Mouse (Mus musculus): ENCODE measurements at regions not wholly inside any gene's neighbourhood (a gene's known extent, or its start where the extent isn't known, plus 50 kb on each side); places are given as distances from the start of the nearest gene placed in this dataset.

GRCm38 (mm10) chr15:7574811-7575210 is 176.6 kb upstream of the Egflam start:
- DNase-seq = no peak

GRCm38 (mm10) chr15:7578439-7578838 is 180.2 kb upstream of the Egflam start:
- DNase-seq = no peak

GRCm38 (mm10) chr15:7587210-7587609 is 189.0 kb upstream of the Egflam start:
- no peak for DNase-seq

DNA sequence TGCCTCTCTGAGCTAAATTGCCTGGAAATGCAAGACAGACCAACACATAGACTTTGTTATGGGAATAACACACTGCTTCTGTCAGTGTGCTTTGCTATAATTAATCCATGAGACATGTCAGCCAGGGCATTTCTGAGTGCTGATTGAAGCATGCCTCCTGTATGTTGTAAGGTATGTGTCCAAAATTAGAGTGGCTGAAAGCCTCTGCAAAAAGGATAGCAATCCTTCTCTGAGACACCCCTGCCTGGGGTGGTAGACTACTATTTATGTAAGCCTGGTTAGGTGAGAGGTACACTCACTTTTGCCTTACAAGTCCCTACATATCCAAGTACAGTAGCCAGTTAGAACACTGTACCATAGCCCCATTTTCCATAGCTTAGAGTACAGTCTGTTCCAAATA is 193.3 kb upstream of the Egflam start:
- no peak for DNase-seq

DNA sequence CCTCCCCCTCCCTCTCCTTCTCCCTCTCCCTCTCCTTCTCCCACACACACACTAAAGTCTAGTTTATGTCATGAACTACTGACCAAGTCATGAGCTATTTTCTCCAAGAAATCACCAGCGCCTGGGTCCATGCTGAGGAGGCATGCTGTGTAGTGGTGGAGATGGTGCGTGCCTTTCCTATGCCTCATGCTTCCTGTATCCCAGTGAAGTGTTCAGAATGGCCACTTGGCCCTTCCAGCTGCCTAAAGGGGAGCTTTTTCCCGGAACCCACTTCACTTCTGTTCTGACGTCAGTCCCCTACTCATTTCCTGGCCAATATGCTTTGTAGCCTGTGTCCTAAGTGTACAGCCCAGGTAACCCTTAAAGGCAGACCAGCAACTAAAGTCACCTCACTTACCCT is 199.1 kb upstream of the Egflam start:
- no peak for DNase-seq

GRCm38 (mm10) chr15:7597805-7598204 is 199.6 kb upstream of the Egflam start:
- DNase-seq = no peak

DNA sequence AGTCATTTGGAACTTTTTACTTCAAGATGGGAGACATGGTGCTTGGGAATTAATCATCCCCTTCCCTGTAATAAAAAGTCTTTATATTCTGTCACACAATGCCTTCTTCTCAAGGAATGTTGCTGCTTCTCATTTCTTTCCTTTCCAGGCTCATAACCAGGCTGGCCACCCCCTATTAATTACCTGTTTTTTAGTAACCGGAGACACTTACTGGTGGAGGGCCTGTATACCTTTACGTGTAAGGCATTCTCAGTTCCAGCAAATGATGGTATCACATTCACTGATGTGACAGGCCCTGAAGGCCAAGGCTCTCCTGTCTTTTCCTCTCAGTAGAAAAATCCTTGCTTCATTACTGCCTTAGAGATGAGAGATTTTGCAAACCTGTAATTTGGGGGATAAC is 203.3 kb upstream of the Egflam start:
- no peak for DNase-seq

- DNase-seq = no peak
Observed at GRCm38 (mm10) chr15:7604847-7605246, 205.8 kb upstream of the Gdnf start.

DNA sequence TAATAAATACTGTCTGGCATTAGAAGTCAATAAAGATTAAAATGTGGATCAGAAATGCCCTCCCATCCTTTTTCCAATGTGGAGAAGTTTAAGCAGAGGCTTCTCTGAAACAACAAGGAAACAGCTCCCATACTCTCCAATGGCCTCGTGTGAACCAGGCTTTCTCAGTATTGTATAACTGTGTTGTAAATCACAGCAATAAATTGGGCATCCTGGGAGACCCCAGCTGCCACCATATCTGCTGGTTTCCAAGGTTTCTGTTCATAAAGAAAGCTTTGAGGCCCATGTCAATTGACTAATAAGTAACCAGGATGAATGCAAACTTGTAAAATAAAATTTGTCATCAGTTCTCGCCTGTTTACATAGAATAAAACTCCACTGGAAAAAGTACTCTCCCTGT is 192.7 kb upstream of the Gdnf start:
- no peak for DNase-seq

GRCm38 (mm10) chr15:7623026-7623425 is 187.6 kb upstream of the Gdnf start:
- no peak for DNase-seq

GRCm38 (mm10) chr15:7624689-7625472 is 185.8 kb upstream of the Gdnf start:
- DNase-seq = no peak

GRCm38 (mm10) chr15:7629826-7630225 is 180.8 kb upstream of the Gdnf start:
- no peak for DNase-seq

GRCm38 (mm10) chr15:7635234-7635633 is 175.4 kb upstream of the Gdnf start:
- DNase-seq = no peak

GRCm38 (mm10) chr15:7639444-7639843 is 171.2 kb upstream of the Gdnf start:
- no peak for DNase-seq

DNA sequence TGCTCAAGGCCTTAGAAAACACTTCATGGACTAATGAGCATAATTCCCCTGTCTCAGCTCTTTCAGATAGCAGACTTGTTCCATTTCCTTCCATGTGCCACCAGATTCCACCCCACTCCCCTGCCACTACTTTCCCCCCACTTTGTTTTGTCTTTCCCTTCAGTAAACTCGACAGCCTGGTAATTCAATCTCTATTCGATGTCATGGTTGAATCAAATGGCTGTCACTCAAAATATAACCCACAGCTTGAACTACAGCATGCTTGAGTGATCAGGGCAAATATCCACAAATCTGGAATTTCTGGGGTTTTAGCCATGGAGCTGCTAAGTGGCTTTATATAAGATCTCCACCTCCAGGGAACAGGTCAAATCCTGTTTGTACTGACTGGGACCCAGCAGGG is 168.6 kb upstream of the Gdnf start:
- no peak for DNase-seq

DNA sequence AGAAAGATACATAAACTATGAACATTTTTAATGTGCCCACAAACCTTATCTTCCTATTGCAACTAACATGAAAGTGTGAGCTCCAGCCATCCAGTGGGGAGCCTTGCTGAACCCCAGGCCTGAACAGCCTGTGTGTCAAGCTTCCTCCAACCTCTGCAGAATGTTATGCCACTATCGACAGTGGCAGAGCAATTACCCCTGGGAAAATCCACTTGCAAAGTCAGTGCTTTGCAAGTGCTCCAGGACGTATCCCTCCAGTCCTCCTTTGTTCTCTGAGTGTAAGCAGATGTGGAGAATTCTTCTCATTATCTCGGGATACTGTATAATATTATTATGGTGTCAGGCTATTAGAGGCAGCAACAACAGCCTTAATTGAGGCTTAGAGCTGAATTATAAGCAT is 159.9 kb upstream of the Gdnf start:
- no peak for DNase-seq

DNA sequence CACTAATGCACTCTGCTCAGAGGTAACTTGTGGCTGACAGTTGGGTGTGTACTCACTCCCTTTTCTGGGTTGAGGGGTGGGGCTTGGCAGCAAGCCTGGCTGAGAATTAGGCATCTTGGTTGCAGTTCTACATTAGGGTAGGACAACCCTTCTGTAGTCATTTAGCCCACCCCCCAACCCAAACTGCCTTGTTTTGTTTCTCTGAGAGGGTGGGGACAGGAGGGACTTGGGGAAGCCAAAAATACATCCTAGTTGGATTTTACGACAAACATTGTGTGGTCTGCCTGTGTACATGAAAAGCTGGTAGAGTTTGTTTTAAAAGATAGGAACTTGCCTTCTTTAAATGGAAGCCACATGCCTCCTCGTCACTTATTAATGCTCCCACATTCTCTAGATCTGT is 146.8 kb upstream of the Gdnf start:
- no peak for DNase-seq

GRCm38 (mm10) chr15:7669631-7670030 is 141.0 kb upstream of the Gdnf start:
- no peak for DNase-seq

- no peak for DNase-seq
Observed at GRCm38 (mm10) chr15:7676970-7677369, 133.7 kb upstream of the Gdnf start.

DNA sequence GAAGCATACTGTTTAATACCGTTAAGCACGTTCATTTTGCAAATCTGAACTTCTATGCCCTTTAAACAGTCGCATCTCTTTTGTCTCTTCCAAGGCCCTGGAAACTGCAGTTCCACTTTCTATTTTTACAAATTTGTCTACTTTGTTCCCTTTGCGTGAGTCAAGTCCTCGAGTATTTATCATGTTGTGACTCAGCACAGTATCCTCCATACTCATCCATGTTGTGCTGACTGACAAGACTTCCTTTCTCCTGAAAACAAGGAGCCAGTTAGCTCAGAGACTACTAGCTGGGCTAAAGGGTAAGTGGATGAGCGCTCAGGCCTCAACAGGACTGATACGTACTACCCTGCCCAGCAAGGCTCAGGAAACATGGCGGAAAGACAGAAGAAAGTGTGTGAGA is 131.9 kb upstream of the Gdnf start:
- DNase-seq = no peak

DNA sequence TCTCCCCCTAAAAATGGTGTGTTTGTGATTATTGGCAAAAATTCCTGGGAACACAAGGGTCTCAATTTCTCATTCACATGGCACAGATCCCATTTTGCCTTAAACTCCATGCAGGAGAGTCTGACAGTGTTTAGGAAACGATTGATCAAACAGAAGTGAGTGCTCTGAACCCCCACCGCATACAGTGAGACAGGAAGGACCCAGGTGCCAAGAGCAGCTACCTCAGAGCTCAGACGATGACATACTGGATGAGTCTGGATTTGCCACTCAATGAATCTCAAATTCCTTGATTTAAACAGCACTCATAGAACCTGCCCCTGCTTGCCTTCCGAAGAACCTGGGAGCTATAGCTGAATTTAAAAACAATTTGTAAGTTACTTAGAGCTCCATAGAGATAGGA is 129.6 kb upstream of the Gdnf start:
- DNase-seq = no peak

DNA sequence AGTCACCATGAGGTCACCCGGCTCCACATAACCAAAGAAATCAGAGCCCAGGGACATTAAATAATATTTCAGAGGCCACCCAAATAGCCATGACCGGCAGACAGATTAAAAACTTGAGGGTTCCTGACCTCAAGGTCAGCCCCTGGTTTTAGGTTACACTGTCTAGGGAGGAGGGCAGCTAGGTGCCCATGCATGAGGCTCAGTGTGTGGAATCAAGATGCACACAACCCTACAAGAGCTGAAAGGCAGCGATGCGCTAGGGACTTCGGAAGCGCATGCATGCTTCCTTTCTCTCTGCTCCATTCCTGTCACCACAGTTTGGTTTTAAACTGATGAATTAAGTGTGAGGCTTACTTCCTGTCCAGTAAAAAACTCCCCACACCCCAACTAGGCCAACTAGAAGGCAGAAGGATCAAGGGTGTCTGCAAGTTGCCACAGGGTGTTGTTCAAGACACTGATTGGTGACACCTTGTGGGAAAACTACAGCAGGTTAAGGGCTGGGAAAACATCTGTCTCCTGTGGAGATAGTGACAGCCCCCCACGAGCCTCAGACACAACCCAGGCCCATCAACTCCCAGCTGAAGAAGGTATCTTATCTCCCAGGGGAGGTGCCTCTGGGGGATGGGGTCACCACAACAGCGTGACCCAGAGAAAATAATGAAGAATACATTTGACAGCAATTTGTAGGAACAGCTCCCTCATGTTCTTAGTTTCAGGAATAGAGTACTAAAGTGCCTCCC is 127.2 kb upstream of the Gdnf start:
- no peak for DNase-seq

DNA sequence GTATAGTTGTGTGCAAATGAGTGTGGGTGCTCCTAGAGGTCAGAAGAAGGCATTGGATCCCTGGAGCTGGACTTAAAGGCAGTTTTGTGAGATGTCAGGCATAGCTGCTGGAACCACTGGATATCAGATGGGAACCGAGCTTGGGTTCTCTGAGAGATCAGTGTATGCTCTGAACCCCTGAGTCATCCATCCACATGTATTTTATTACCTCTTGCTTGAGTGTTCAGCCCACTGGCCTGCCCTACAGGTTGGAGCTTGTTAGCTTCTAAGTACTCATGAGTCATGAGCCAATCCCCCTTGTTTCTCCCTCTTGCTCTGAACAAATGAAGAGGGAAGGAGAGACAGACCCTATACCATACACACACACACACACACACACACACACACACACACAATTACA is 119.4 kb upstream of the Gdnf start:
- DNase-seq = no peak

DNA sequence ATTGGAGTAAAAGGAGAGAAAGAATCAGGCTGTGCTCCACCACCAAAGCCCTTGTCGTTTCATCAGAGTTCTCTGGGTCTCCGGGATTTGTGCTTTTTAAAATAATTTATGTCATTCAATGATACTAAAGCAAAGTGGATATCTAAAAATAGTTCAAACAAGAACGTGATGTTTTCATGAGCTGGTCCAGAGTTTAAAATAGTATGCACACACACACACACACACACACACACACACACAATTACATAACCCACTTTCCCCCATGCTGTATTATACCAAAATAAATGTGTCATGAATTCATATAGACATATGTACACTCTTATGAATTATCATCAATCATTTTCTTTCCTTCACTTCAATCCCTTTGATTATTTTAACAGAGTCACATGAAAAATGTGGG is 118.5 kb upstream of the Gdnf start:
- no peak for DNase-seq
